20 mouse cellular contexts compared by ENCODE assay signal in genomic region chr8:75039754-75040153, GRCm38 (mm10). TPM values are rescaled to one million over a fixed set of nuclear protein-coding genes. Genes with fewer than 3 reads are reported as not detected.
DNase-seq lines count a peak whose midpoint lies in the region; ATAC-seq and TF ChIP-seq lines count a peak whose summit lies in the region.
"Had no signal": no experiment of that assay in that cellular context is flagged by ENCODE, and none has a peak within 500 bp of the region (broad histone marks: within the 10 kb centered on the region; RNA-seq: fewer than 3 reads in every experiment).

No protein-coding gene starts in this region.

- H3K9me3 ChIP-seq in heart, embryonic 14.5 days (ENCODE audit: control insufficient read depth, low read length): no peaks in the 10 kb centered on the region
- H3K9me3 ChIP-seq in liver, postnatal 0 days (ENCODE audit: low read length): no peaks in the 10 kb centered on the region
- H3K9me3 ChIP-seq: embryonic facial prominence, embryonic 13.5 days; limb, embryonic 15.5 days; midbrain, embryonic 13.5 days had no signal

- ATAC-seq in heart, embryonic 14.5 days (ENCODE audit: insufficient number of reproducible peaks, insufficient read depth, low FRiP score, low read depth): no peak
- ATAC-seq in liver, postnatal 0 days: peak; percentile 48
- ATAC-seq: forebrain, embryonic 16.5 days; midbrain, embryonic 13.5 days had no signal

- no peaks in the 10 kb centered on the region for H3K27me3 ChIP-seq in heart, embryonic 14.5 days (ENCODE audit: control insufficient read depth, insufficient read depth, low read length)
- no peaks in the 10 kb centered on the region for H3K27me3 ChIP-seq in liver, postnatal 0 days (ENCODE audit: insufficient read depth, low read length)
- no peaks in the 10 kb centered on the region for H3K27me3 ChIP-seq in myocyte (ENCODE audit: control insufficient read depth, insufficient read depth, insufficient read length)
- H3K27me3 ChIP-seq: embryonic facial prominence, embryonic 13.5 days; limb, embryonic 15.5 days; midbrain, embryonic 13.5 days had no signal

- TF ChIP-seq CTCF in lung, adult 2 months (IDR thresholded peaks at IDR 0.05; ENCODE audit: insufficient read depth, low read length): no peak
- TF ChIP-seq CTCF in liver, postnatal 0 days (IDR thresholded peaks at IDR 0.05; ENCODE audit: low read depth): no peak

- no peak for DNase-seq in heart, postnatal 4 days
- DNase-seq in lung, postnatal 14 days: peak; percentile 15
- DNase-seq in lung, adult 2 months: no peak
- DNase-seq in liver, postnatal 0 days: no peak
- no peak for DNase-seq in kidney, postnatal 36 days
- DNase-seq in cerebellum, postnatal 4 days (ENCODE audit: low spot score in 2 of 2): no peak
- DNase-seq: adrenal gland, adult 8-10 months; cerebellum, adult 9-11 months; kidney, adult 8-10 months; kidney, postnatal 14 days; right cerebral cortex, postnatal 4 days; thymus, adult 2 months had no signal

- no peak for TF ChIP-seq POLR2A in lung, adult 2 months (IDR thresholded peaks at IDR 0.05; ENCODE audit: borderline replicate concordance, extremely low read depth, low read depth, low read length)
- no peak for TF ChIP-seq POLR2A in myocyte (IDR thresholded peaks at IDR 0.05; ENCODE audit: insufficient read length, low read depth)

- TF ChIP-seq EP300 in liver, postnatal 0 days (IDR thresholded peaks at IDR 0.05; ENCODE audit: low read depth): no peak

- H3K9ac ChIP-seq in heart, embryonic 14.5 days (ENCODE audit: low read length): no peak overlapping the region
- H3K9ac ChIP-seq in liver, postnatal 0 days (replicated peaks): no peak overlapping the region
- H3K9ac ChIP-seq: embryonic facial prominence, embryonic 13.5 days; hindbrain, embryonic 14.5 days; limb, embryonic 15.5 days; midbrain, embryonic 13.5 days had no signal

- H3K4me2 ChIP-seq in heart, embryonic 14.5 days (ENCODE audit: low read length): no peak overlapping the region
- no peak overlapping the region for H3K4me2 ChIP-seq in liver, postnatal 0 days (ENCODE audit: low read depth, low read length)
- peak overlapping the region; percentile 59 for H3K4me2 ChIP-seq in myocyte (ENCODE audit: low read depth)
- H3K4me2 ChIP-seq: embryonic facial prominence, embryonic 13.5 days; hindbrain, embryonic 14.5 days; limb, embryonic 15.5 days; midbrain, embryonic 13.5 days had no signal

- peaks cover 27 to 41% of the 10 kb centered on the region in 2 experiments for H3K4me1 ChIP-seq in heart, embryonic 14.5 days (ENCODE audit: control insufficient read depth in 2 of 2, insufficient read depth in 2 of 2, low read length in 2 of 2)
- peaks cover 4% of the 10 kb centered on the region; the same call in 1 of the 2 replicates for H3K4me1 ChIP-seq in lung, adult 2 months (ENCODE audit: control insufficient read depth, insufficient read depth, low read length)
- H3K4me1 ChIP-seq in liver, postnatal 0 days (ENCODE audit: insufficient read depth): peaks cover 27% of the 10 kb centered on the region

- H3K27ac ChIP-seq in heart, embryonic 14.5 days (replicated peaks in 1 of 2; ENCODE audit: control insufficient read depth in 1 of 2, insufficient read depth in 1 of 2, low read depth in 2 of 2, low read length in 2 of 2): peak overlapping the region; percentile 96 to 99
- peak overlapping the region; percentile 16; the same call in 1 of the 2 replicates for H3K27ac ChIP-seq in liver, postnatal 0 days (ENCODE audit: low read depth)
- H3K27ac ChIP-seq: embryonic facial prominence, embryonic 13.5 days; hindbrain, embryonic 14.5 days; limb, embryonic 15.5 days; macrophage; midbrain, embryonic 13.5 days had no signal

- WGBS in heart, embryonic 14.5 days: 56% methylated on average over 1 of the region's 1 CpGs
- 48% methylated on average over 1 of the region's 1 CpGs for WGBS in lung, adult 2 months
- 63% methylated on average over 1 of the region's 1 CpGs for WGBS in liver, postnatal 0 days (ENCODE audit: insufficient replicate concordance)

- H3K36me3 ChIP-seq in heart, embryonic 14.5 days (ENCODE audit: control insufficient read depth, insufficient read depth, low read length): peaks cover 6% of the 10 kb centered on the region
- no peaks in the 10 kb centered on the region for H3K36me3 ChIP-seq in liver, postnatal 0 days (replicated peaks; ENCODE audit: insufficient read depth, low read length)
- H3K36me3 ChIP-seq in myocyte (ENCODE audit: control insufficient read depth, insufficient read depth): no peaks in the 10 kb centered on the region
- H3K36me3 ChIP-seq: embryonic facial prominence, embryonic 13.5 days; limb, embryonic 15.5 days; midbrain, embryonic 13.5 days had no signal

- H3K4me3 ChIP-seq in heart, embryonic 14.5 days (ENCODE audit: control insufficient read depth in 1 of 2, insufficient read depth in 1 of 2, low read depth in 1 of 2, low read length in 2 of 2): no peak overlapping the region
- H3K4me3 ChIP-seq in lung, adult 2 months (replicated peaks; ENCODE audit: extremely low read depth, low read depth, low read length): no peak overlapping the region
- no peak overlapping the region for H3K4me3 ChIP-seq in liver, postnatal 0 days (ENCODE audit: low read depth, low read length)
- H3K4me3 ChIP-seq in myocyte: no peak overlapping the region
- H3K4me3 ChIP-seq: embryonic facial prominence, embryonic 13.5 days; limb, embryonic 15.5 days; midbrain, embryonic 13.5 days had no signal

- no peak overlapping the region for H3ac ChIP-seq in myocyte (ENCODE audit: control insufficient read depth, insufficient read length)

- H3K79me2 ChIP-seq in myocyte (ENCODE audit: control insufficient read depth, insufficient read depth): peaks cover 26% of the 10 kb centered on the region

TF ChIP-seq in myocyte, 11 proteins besides CTCF, POLR2A, EP300 and RAD21:
- TF ChIP-seq CEBPB (IDR thresholded peaks at IDR 0.05; ENCODE audit: insufficient read depth, poor library complexity, severe bottlenecking): 0 out of 2 replicates have a peak, but pooled peaks have one; percentile 20
- no peak for TF ChIP-seq MYOD1 (IDR thresholded peaks at IDR 0.05; ENCODE audit: control insufficient read depth in 1 of 3, insufficient read length in 2 of 3, low read depth in 2 of 3)
TF ChIP-seq in myocyte: peak in this region for 1.

RNA-seq across cellular contexts. Expression of gene Tom1, which starts 6.2 kb away (rescaled TPM):
- polyA plus RNA-seq in heart, embryonic 14.5 days (2014; fragmentation: Nextera tagmentation; extraction: Ambion mirVana): 42.6 and 45.9 TPM in 2 replicates
- 10 to 100 TPM; 70.7 to 73.3 TPM for total RNA-seq in heart, postnatal 4 days (2021)
- polyA plus RNA-seq in lung, adult 2 months (2012; rRNA removed): 33.3 and 66.5 TPM in 2 replicates
- 16.6 and 17.9 TPM in 2 replicates for polyA plus RNA-seq in liver, postnatal 0 days (2015; fragmentation: Nextera tagmentation; extraction: Ambion mirVana)
- polyA plus RNA-seq in myocyte (2012; fragmentation: generic; extraction: Trizol): 84.2 TPM

RNA-seq across cellular contexts. Expression of gene Hmgxb4, which starts 46.6 kb away (rescaled TPM):
- polyA plus RNA-seq in heart, embryonic 14.5 days (2014; fragmentation: Nextera tagmentation; extraction: Ambion mirVana): 24.8 and 25.7 TPM in 2 replicates
- 10 to 100 TPM; 23.0 to 26.4 TPM for total RNA-seq in heart, postnatal 4 days (2021)
- polyA plus RNA-seq in lung, adult 2 months (2012; rRNA removed): 11.6 and 23.0 TPM in 2 replicates
- 5.5 and 6.6 TPM in 2 replicates for polyA plus RNA-seq in liver, postnatal 0 days (2015; fragmentation: Nextera tagmentation; extraction: Ambion mirVana)
- polyA plus RNA-seq in myocyte (2012; fragmentation: generic; extraction: Trizol): 9.1 TPM

RNA-seq across cellular contexts. Expression of gene Hmox1, which starts 53.7 kb away (rescaled TPM):
- 14.6 and 19.0 TPM in 2 replicates for polyA plus RNA-seq in heart, embryonic 14.5 days (2014; fragmentation: Nextera tagmentation; extraction: Ambion mirVana)
- 10 to 100 TPM; 15.0 to 16.6 TPM for total RNA-seq in heart, postnatal 4 days (2021)
- 40.0 and 58.0 TPM in 2 replicates for polyA plus RNA-seq in lung, adult 2 months (2012; rRNA removed)
- 155 and 160 TPM in 2 replicates for polyA plus RNA-seq in liver, postnatal 0 days (2015; fragmentation: Nextera tagmentation; extraction: Ambion mirVana)
- polyA plus RNA-seq in myocyte (2012; fragmentation: generic; extraction: Trizol): 89.7 TPM
